Mouse (Mus musculus) liver, embryonic 16.5 days (tissue): Measurements from ENCODE around the gene Aebp1. TPM values are rescaled to one million over a fixed set of nuclear protein-coding genes. Genes with fewer than 3 reads are reported as not detected.

Experiments
- ATAC-seq: fragments of 200-750 bp; cut with Nextera tagmentation; 2 replicates; pipeline ENCODE4 v1.8.0; 2017; ENCODE audit warnings: low read depth, mild to moderate bottlenecking, moderate number of reproducible peaks, moderate library complexity
- H3K27ac ChIP-seq: fragments of 300-500 bp; sonication (generic); 2 replicates; pipeline ENCODE4 v1.5.1; 2014; ENCODE audit warnings: mild to moderate bottlenecking, low read length
- H3K27me3 ChIP-seq: fragments of 300-500 bp; sonication (generic); 2 replicates; pipeline ENCODE4 v1.6.1; 2014; ENCODE audit warnings: low read depth, low read length, mixed read lengths; ENCODE audit not compliant: control insufficient read depth, insufficient read depth
- H3K36me3 ChIP-seq: fragments of 300-500 bp; sonication (generic); 2 replicates; pipeline ENCODE4 v1.6.1; 2014; ENCODE audit warnings: mild to moderate bottlenecking; ENCODE audit not compliant: control insufficient read depth, insufficient read depth
- H3K4me1 ChIP-seq: fragments of 300-500 bp; sonication (generic); 2 replicates; pipeline ENCODE4 v1.6.1; 2014; ENCODE audit warnings: low read depth, low read length, mixed read lengths; ENCODE audit not compliant: control insufficient read depth
- H3K4me2 ChIP-seq: fragments of 300-500 bp; sonication (generic); 2 replicates; pipeline ENCODE4 v1.6.1; 2014; ENCODE audit warnings: low read depth, low read length, mixed read lengths
- H3K4me3 ChIP-seq: fragments of 300-500 bp; sonication (generic); 2 replicates; pipeline ENCODE4 v1.5.1; 2014; ENCODE audit warnings: low read depth, mild to moderate bottlenecking, low read length
- H3K9ac ChIP-seq: fragments of 300-500 bp; sonication (generic); 2 replicates; pipeline ENCODE4 v1.6.1; 2014; ENCODE audit warnings: low read depth, low read length
- H3K9me3 ChIP-seq: fragments of 300-500 bp; sonication (generic); replicated peaks from 2 replicates; pipeline ENCODE4 v1.6.1; 2016; ENCODE audit warnings: low read length; ENCODE audit not compliant: control insufficient read depth
- WGBS: fragments of 180-500 bp; shearing (Covaris S2); extraction: QIAGEN DNeasy Blood & Tissue Kit; methylation state at CpG from one replicate; pipeline ENCODE4 v1.1.7; 2014; ENCODE audit not compliant: insufficient replicate concordance; 5-methylcytosine and 5-hydroxymethylcytosine counted together
- polyA plus RNA-seq: library from polyadenylated mRNA; unstranded; fragments of >200 nt; fragmentation: Nextera tagmentation; extraction: Ambion mirVana; gene quantifications from 2 replicates; pipeline ENCODE4 v1.2.1, GENCODE M21; 2015

The Aebp1 gene
- polyA plus RNA-seq, 1 experiment from 2014 or later, result 9.7 TPM

GRCm38 (mm10) chr11:5904871-5905270 lies 43.1 kb downstream of the Aebp1 start:
- ATAC-seq, result no peak
- H3K27me3 ChIP-seq, result peaks cover 27% of the 10 kb centered on the region
- WGBS, result 73% methylated on average over 6 of the region's 6 CpGs
- H3K36me3 ChIP-seq, result no peaks in the 10 kb centered on the region
- no peaks in the 10 kb centered on the region; the same call in 1 of the 2 replicates for H3K4me1 ChIP-seq
- no peak overlapping the region for H3K4me2 ChIP-seq
- H3K9ac ChIP-seq, result no peak overlapping the region
- no peaks in the 10 kb centered on the region for H3K9me3 ChIP-seq
- H3K27ac ChIP-seq, result no peak overlapping the region
- no peak overlapping the region for H3K4me3 ChIP-seq

- Histone ChIP-seq H3K4me2 (no peak overlapping the region), H3K9ac (no peak overlapping the region), H3K36me3 (no peaks in the 10 kb centered on the region), H3K27ac (no peak overlapping the region), H3K9me3 (no peaks in the 10 kb centered on the region), H3K4me3 (no peak overlapping the region), H3K27me3 (peaks cover 24% of the 10 kb centered on the region), H3K4me1 (no peaks in the 10 kb centered on the region; the same call in 1 of the 2 replicates)
- no peak for ATAC-seq
- WGBS, result 70% methylated on average over 10 of the region's 10 CpGs
Observed at GRCm38 (mm10) chr11:5905778-5906518, 44.2 kb downstream of the Aebp1 start.

GRCm38 (mm10) chr11:5907096-5907495 lies 45.3 kb downstream of the Aebp1 start:
- H3K4me1 ChIP-seq, result no peaks in the 10 kb centered on the region; the same call in 1 of the 2 replicates
- no peak overlapping the region for H3K4me2 ChIP-seq
- H3K9me3 ChIP-seq, result no peaks in the 10 kb centered on the region
- no peak overlapping the region for H3K9ac ChIP-seq
- H3K27ac ChIP-seq, result no peak overlapping the region
- H3K4me3 ChIP-seq, result no peak overlapping the region
- WGBS, result 48% methylated on average over 5 of the region's 5 CpGs
- ATAC-seq, result no peak
- H3K27me3 ChIP-seq, result peaks cover 13% of the 10 kb centered on the region
- H3K36me3 ChIP-seq, result no peaks in the 10 kb centered on the region

DNA sequence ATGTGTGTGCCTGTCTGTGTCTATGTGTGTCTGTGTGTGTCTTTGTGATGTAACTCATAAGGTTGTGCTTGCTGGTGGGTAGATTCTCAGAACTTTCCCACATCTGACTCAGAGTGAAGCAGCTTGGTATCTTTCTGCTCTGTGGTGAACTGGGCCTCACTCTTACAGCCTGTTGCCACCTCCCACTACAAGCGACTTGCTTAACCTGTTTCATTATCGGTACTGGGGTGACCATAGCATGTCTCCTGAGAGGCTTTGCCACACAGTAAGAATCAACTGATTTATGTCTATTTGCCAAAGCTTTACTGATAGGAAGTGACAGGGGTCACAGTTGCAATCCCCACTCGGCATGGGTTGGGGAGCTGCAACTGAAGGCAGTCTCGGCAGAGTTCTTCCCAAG lies 46.9 kb downstream of the Aebp1 start:
- no peak for ATAC-seq
- no peaks in the 10 kb centered on the region for H3K4me1 ChIP-seq
- H3K27me3 ChIP-seq, result no peaks in the 10 kb centered on the region
- no peak overlapping the region for H3K27ac ChIP-seq
- H3K9me3 ChIP-seq, result no peaks in the 10 kb centered on the region
- H3K36me3 ChIP-seq, result no peaks in the 10 kb centered on the region
- no peak overlapping the region for H3K4me3 ChIP-seq
- H3K9ac ChIP-seq, result no peak overlapping the region
- no peak overlapping the region for H3K4me2 ChIP-seq
- 51% methylated on average over 4 of the region's 4 CpGs for WGBS

DNA sequence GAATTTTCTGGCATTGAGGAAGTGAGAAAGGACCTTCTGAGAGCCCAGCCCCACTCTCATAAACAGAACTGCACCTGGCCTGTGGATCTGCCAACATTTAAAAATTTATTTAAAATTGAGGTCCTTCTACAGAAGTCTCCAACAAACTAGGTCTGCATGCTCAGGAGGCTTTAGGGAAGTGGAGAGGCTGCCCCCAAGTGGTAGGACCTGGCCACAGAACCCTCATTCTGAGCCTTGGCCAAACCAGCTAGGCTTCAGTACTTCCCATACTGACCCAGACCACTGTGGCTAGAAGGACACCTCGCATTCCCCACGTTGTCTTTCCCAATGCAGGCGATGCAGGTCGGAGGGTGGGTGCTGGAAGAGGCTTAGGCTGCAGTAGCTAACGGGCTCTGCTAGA lies 50.9 kb downstream of the Aebp1 start:
- no peaks in the 10 kb centered on the region; the same call in 1 of the 2 replicates for H3K4me1 ChIP-seq
- H3K9ac ChIP-seq, result no peak overlapping the region
- no peak overlapping the region for H3K27ac ChIP-seq
- H3K4me3 ChIP-seq, result no peak overlapping the region
- WGBS, result 16% methylated on average over 5 of the region's 5 CpGs
- no peaks in the 10 kb centered on the region for H3K36me3 ChIP-seq
- no peaks in the 10 kb centered on the region for H3K27me3 ChIP-seq
- no peak overlapping the region for H3K4me2 ChIP-seq
- no peak for ATAC-seq
- no peaks in the 10 kb centered on the region for H3K9me3 ChIP-seq

GRCm38 (mm10) chr11:5913256-5913655 lies 51.5 kb downstream of the Aebp1 start:
- 65% methylated on average over 8 of the region's 8 CpGs for WGBS
- Histone ChIP-seq H3K27ac (no peak overlapping the region), H3K27me3 (no peaks in the 10 kb centered on the region), H3K9me3 (no peaks in the 10 kb centered on the region), H3K4me3 (no peak overlapping the region), H3K9ac (no peak overlapping the region), H3K4me1 (no peaks in the 10 kb centered on the region; the same call in 1 of the 2 replicates), H3K4me2 (no peak overlapping the region), H3K36me3 (no peaks in the 10 kb centered on the region)
- no peak for ATAC-seq

DNA sequence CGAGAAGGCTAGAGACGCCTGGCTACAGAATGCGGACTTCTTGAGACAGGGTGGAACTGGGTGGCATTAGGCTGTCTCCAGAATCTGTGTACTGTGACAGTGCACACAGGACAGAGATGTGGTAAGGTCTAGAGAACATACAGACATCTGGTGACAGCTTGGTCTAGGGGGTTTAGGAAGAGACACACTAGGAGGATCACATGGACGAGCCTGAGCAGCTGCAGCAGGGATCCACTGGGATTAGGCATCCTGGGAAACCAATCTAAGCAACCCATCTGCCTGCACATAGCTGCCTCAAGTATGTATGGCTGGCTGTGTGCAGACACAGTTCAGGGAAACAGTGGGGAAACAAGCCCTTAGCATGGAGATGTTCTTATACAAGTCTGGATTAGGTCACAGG lies 52.2 kb downstream of the Aebp1 start:
- ATAC-seq, result no peak
- Histone ChIP-seq H3K27me3 (no peaks in the 10 kb centered on the region), H3K4me1 (no peaks in the 10 kb centered on the region; the same call in 1 of the 2 replicates), H3K4me2 (no peak overlapping the region), H3K9me3 (no peaks in the 10 kb centered on the region), H3K4me3 (no peak overlapping the region), H3K36me3 (no peaks in the 10 kb centered on the region), H3K27ac (no peak overlapping the region), H3K9ac (no peak overlapping the region)
- WGBS, result 53% methylated on average over 4 of the region's 4 CpGs

- WGBS, result 32% methylated on average over 5 of the region's 5 CpGs
- no peak overlapping the region for H3K9ac ChIP-seq
Observed at GRCm38 (mm10) chr11:5914940-5915339, 53.2 kb downstream of the Aebp1 start.

GRCm38 (mm10) chr11:5915429-5916177 lies 53.9 kb downstream of the Aebp1 start:
- H3K27me3 ChIP-seq, result no peaks in the 10 kb centered on the region
- no peak overlapping the region for H3K27ac ChIP-seq
- H3K4me1 ChIP-seq, result peaks cover 6% of the 10 kb centered on the region
- no peak overlapping the region for H3K9ac ChIP-seq
- WGBS, result 38% methylated on average over 5 of the region's 5 CpGs
- no peak overlapping the region for H3K4me2 ChIP-seq
- no peak overlapping the region for H3K4me3 ChIP-seq
- no peaks in the 10 kb centered on the region for H3K9me3 ChIP-seq
- ATAC-seq, result no peak
- H3K36me3 ChIP-seq, result no peaks in the 10 kb centered on the region

More at GRCm38 (mm10) chr11:5914940-5915339, 53.2 kb downstream of the Aebp1 start:
- no peaks in the 10 kb centered on the region for H3K36me3 ChIP-seq
- H3K4me2 ChIP-seq, result no peak overlapping the region
- H3K4me3 ChIP-seq, result no peak overlapping the region
- ATAC-seq, result peak; percentile 37; the same call in 1 of the 2 replicates
- peaks cover under 1% of the 10 kb centered on the region; the same call in 1 of the 2 replicates for H3K4me1 ChIP-seq
- no peak overlapping the region for H3K27ac ChIP-seq
- H3K9me3 ChIP-seq, result no peaks in the 10 kb centered on the region
- H3K27me3 ChIP-seq, result no peaks in the 10 kb centered on the region
